Mouse (Mus musculus) WW6 (cell line): ENCODE results near the gene Fgf12.

Source experiments
- DNase-seq: peaks from one replicate; pipeline ENCODE4 v3.0.0-alpha.2; 2013; ENCODE audit warnings: low read depth, low spot score

Fgf12 gene

GRCm38 (mm10) chr16:28335025-28335424 is 417.8 kb downstream of the Fgf12 start:
- DNase-seq = no peak

GRCm38 (mm10) chr16:28323576-28323975 is 429.3 kb downstream of the Fgf12 start:
- no peak for DNase-seq

GRCm38 (mm10) chr16:28311618-28312017 is 441.2 kb downstream of the Fgf12 start:
- DNase-seq = no peak

- no peak for DNase-seq
These were observed 449.0 kb downstream of the Fgf12 start for GRCm38 (mm10) chr16:28303889-28304288.

GRCm38 (mm10) chr16:28289689-28290330 is 463.1 kb downstream of the Fgf12 start:
- DNase-seq = no peak

GRCm38 (mm10) chr16:28257904-28258303 is 495.0 kb downstream of the Fgf12 start:
- no peak for DNase-seq

- no peak for DNase-seq
These were observed 498.6 kb downstream of the Fgf12 start for GRCm38 (mm10) chr16:28254303-28254702.

GRCm38 (mm10) chr16:28251930-28252329 is 500.9 kb downstream of the Fgf12 start:
- DNase-seq = no peak

- DNase-seq = no peak
These were observed 509.8 kb downstream of the Fgf12 start for GRCm38 (mm10) chr16:28242867-28243649.

GRCm38 (mm10) chr16:28239382-28239781 is 513.5 kb downstream of the Fgf12 start:
- no peak for DNase-seq

GRCm38 (mm10) chr16:28238019-28238868 is 514.6 kb downstream of the Fgf12 start:
- DNase-seq = no peak

GRCm38 (mm10) chr16:28215930-28216329 is 536.9 kb downstream of the Fgf12 start:
- DNase-seq = no peak

- DNase-seq = no peak
These were observed 540.5 kb downstream of the Fgf12 start for GRCm38 (mm10) chr16:28212411-28212810.

- DNase-seq = no peak
These were observed 596.4 kb downstream of the Fgf12 start for GRCm38 (mm10) chr16:28156443-28156842.

- no peak for DNase-seq
These were observed 611.9 kb downstream of the Fgf12 start for GRCm38 (mm10) chr16:28140972-28141371.

GRCm38 (mm10) chr16:28127006-28127405 is 625.9 kb downstream of the Fgf12 start:
- no peak for DNase-seq
